ENCODE assay signal across 12 mouse cellular contexts in the genomic region with DNA sequence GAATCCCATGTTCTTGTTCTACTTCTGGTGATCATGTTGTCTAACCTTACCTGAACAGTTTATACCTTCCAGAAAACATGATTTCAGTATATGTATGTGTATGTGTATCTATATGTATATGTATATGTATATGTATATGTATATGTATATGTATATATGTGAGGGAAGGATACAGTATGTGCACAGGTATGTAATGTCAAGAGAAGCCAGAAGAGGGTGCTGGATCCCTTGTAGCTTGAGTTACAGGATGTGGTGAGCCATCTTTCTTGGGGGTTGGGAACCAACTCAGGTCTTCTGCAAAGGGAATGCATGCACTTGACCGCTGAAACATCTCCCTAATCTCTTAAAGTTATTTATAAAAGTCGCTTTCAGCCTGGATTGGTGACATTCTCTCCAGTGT.
DNase-seq lines count a peak whose midpoint lies in the region; ATAC-seq lines count a peak whose summit lies in the region.
"Had no signal": no experiment of that assay in that cellular context is flagged by ENCODE, and none has a peak within 500 bp of the region (broad histone marks: within the 10 kb centered on the region; RNA-seq: fewer than 3 reads in every experiment).

No protein-coding gene starts in this region.

- no peak overlapping the region for H3K9ac ChIP-seq in limb, embryonic 11.5 days (ENCODE audit: low read length)
- H3K9ac ChIP-seq: embryonic facial prominence, embryonic 15.5 days; heart, embryonic 13.5 days; intestine, embryonic 15.5 days had no signal

- DNase-seq in embryo, embryonic 10.5 days (ENCODE audit: low spot score) = peak; percentile 22
- no peak for DNase-seq in embryo, embryonic 9.5 days (ENCODE audit: extremely low spot score)
- DNase-seq in limb, embryonic 11.5 days (ENCODE audit: low spot score) = peak; percentile 11
- no peak for DNase-seq in limb, embryonic 10.5 days (ENCODE audit: low spot score)
- peak; percentile 49 for DNase-seq in A20 (ENCODE audit: low read depth, low spot score)
- peak; percentile 51 for DNase-seq in ZHBTc4 (ENCODE audit: low read depth, low spot score)
- DNase-seq in T-cell, adult 2 months (ENCODE audit: low spot score) = no peak
- DNase-seq in cerebellum, postnatal 25 days = no peak

- no peak overlapping the region for H3K4me2 ChIP-seq in limb, embryonic 11.5 days (ENCODE audit: low read depth, severe bottlenecking)
- H3K4me2 ChIP-seq: embryonic facial prominence, embryonic 15.5 days; heart, embryonic 13.5 days; intestine, embryonic 15.5 days had no signal

- no peak overlapping the region for H3K4me3 ChIP-seq in limb, embryonic 11.5 days (ENCODE audit: low read depth, low read length)
- no peak overlapping the region for H3K4me3 ChIP-seq in limb, embryonic 10.5 days
- H3K4me3 ChIP-seq: embryonic facial prominence, embryonic 15.5 days; gastrocnemius, adult 2 months; heart, embryonic 13.5 days; intestine, embryonic 15.5 days had no signal

- H3K9me3 ChIP-seq in limb, embryonic 11.5 days (ENCODE audit: control insufficient read depth, low read length) = no peaks in the 10 kb centered on the region
- no peaks in the 10 kb centered on the region for H3K9me3 ChIP-seq in limb, embryonic 10.5 days (replicated peaks)
- H3K9me3 ChIP-seq: embryonic facial prominence, embryonic 15.5 days; heart, embryonic 13.5 days; intestine, embryonic 15.5 days had no signal

- ATAC-seq in limb, embryonic 11.5 days (ENCODE audit: insufficient number of reproducible peaks, low FRiP score, low TSS enrichment, low read depth) = no peak
- ATAC-seq: intestine, embryonic 15.5 days had no signal

- no peaks in the 10 kb centered on the region for H3K27me3 ChIP-seq in limb, embryonic 11.5 days (ENCODE audit: control insufficient read depth, insufficient read depth, low read length)
- no peaks in the 10 kb centered on the region for H3K27me3 ChIP-seq in limb, embryonic 10.5 days (ENCODE audit: low read depth, poor library complexity, severe bottlenecking)
- H3K27me3 ChIP-seq: embryonic facial prominence, embryonic 15.5 days; heart, embryonic 13.5 days; intestine, embryonic 15.5 days had no signal

- peaks cover 5% of the 10 kb centered on the region; the same call in 1 of the 2 replicates for H3K4me1 ChIP-seq in limb, embryonic 11.5 days (ENCODE audit: control insufficient read depth, insufficient read depth, low read length)
- H3K4me1 ChIP-seq in limb, embryonic 10.5 days = peaks cover 5% of the 10 kb centered on the region; the same call in 1 of the 2 replicates
- H3K4me1 ChIP-seq: embryonic facial prominence, embryonic 15.5 days; intestine, embryonic 15.5 days had no signal

- 83% methylated on average over 2 of the region's 2 CpGs for WGBS in limb, embryonic 11.5 days
- WGBS in limb, embryonic 10.5 days = 93% methylated on average over 2 of the region's 2 CpGs

- H3K27ac ChIP-seq in limb, embryonic 11.5 days (replicated peaks; ENCODE audit: low read depth, low read length) = no peak overlapping the region
- H3K27ac ChIP-seq in limb, embryonic 10.5 days = no peak overlapping the region
- H3K27ac ChIP-seq: embryonic facial prominence, embryonic 15.5 days; gastrocnemius, adult 2 months; heart, embryonic 13.5 days; intestine, embryonic 15.5 days had no signal

- no peaks in the 10 kb centered on the region for H3K36me3 ChIP-seq in limb, embryonic 11.5 days (ENCODE audit: control insufficient read depth, insufficient read depth, low read length)
- H3K36me3 ChIP-seq in limb, embryonic 10.5 days = no peaks in the 10 kb centered on the region
- H3K36me3 ChIP-seq: embryonic facial prominence, embryonic 15.5 days; heart, embryonic 13.5 days; intestine, embryonic 15.5 days had no signal

Comparison
In these comparisons a context has a peak if more than half of its experiments do, and no peak if none do; other contexts are left out.
1. DNase-seq: peak in embryo, embryonic 10.5 days (single experiment), limb, embryonic 11.5 days (single experiment), A20 (single experiment) and ZHBTc4 (single experiment); none in embryo, embryonic 9.5 days (single experiment), limb, embryonic 10.5 days (single experiment), T-cell, adult 2 months (single experiment) and cerebellum, postnatal 25 days (0 of 2).